Mouse (Mus musculus) hindbrain, embryonic 11.5 days (tissue): Measurements from ENCODE around the gene Ptch2. TPM values are rescaled to one million over a fixed set of nuclear protein-coding genes. Genes with fewer than 3 reads are reported as not detected.
A peak's percentile ranks its signal among the peaks of the same experiment; 100 is the strongest.

Experiments
- ATAC-seq: fragments of 200-750 bp; cut with Nextera tagmentation; 2 replicates; pipeline ENCODE4 v1.8.0; 2017; ENCODE audit warnings: mild to moderate bottlenecking, moderate TSS enrichment, moderate library complexity; ENCODE audit not compliant: low FRiP score
- DNase-seq: peaks from one replicate; pipeline ENCODE4 v3.0.0-alpha.2; 2015; ENCODE audit warnings: low spot score
- H3K27ac ChIP-seq: fragments of 300-500 bp; sonication (generic); 2 replicates; pipeline ENCODE4 v1.5.1; 2014; ENCODE audit warnings: mild to moderate bottlenecking, low read depth, low read length
- H3K27me3 ChIP-seq: fragments of 300-500 bp; sonication (generic); 2 replicates; pipeline ENCODE4 v1.6.1; 2014; ENCODE audit warnings: mild to moderate bottlenecking, low read length, moderate library complexity, mixed read lengths; ENCODE audit not compliant: control insufficient read depth, insufficient read depth
- H3K36me3 ChIP-seq: fragments of 300-500 bp; sonication (generic); 2 replicates; pipeline ENCODE4 v1.6.1; 2014; ENCODE audit warnings: mild to moderate bottlenecking, low read length, moderate library complexity, mixed read lengths; ENCODE audit not compliant: control insufficient read depth, insufficient read depth
- H3K4me1 ChIP-seq: fragments of 300-500 bp; sonication (generic); replicated peaks from 2 replicates; pipeline ENCODE4 v1.6.1; 2014; ENCODE audit warnings: low read length, mixed read lengths; ENCODE audit not compliant: control insufficient read depth, insufficient read depth
- H3K4me2 ChIP-seq: fragments of 300-500 bp; sonication (generic); replicated peaks from 2 replicates; pipeline ENCODE4 v1.6.1; 2014; ENCODE audit warnings: mild to moderate bottlenecking, low read depth, low read length
- H3K4me3 ChIP-seq: fragments of 300-500 bp; sonication (generic); 2 replicates; pipeline ENCODE4 v1.5.1; 2014; ENCODE audit warnings: low read depth, low read length
- H3K9ac ChIP-seq: fragments of 300-500 bp; sonication (generic); 2 replicates; pipeline ENCODE4 v1.6.1; 2014; ENCODE audit warnings: low read depth, low read length
- H3K9me3 ChIP-seq: fragments of 300-500 bp; sonication (generic); 2 replicates; pipeline ENCODE4 v1.6.1; 2016; ENCODE audit warnings: low read length; ENCODE audit not compliant: control insufficient read depth
- WGBS: fragments of 180-500 bp; shearing (Covaris S2); extraction: QIAGEN DNeasy Blood & Tissue Kit; methylation state at CpG from one replicate; pipeline ENCODE4 v1.1.7; 2014; 5-methylcytosine and 5-hydroxymethylcytosine counted together
- polyA plus RNA-seq: library from polyadenylated mRNA; unstranded; fragments of >200 nt; fragmentation: Nextera tagmentation; extraction: Ambion mirVana; gene quantifications from 2 replicates; pipeline ENCODE4 v1.2.1, GENCODE M21; 2014

Ptch2 gene
- polyA plus RNA-seq, 1 experiment from 2014 or later: 1.9 TPM

DNA sequence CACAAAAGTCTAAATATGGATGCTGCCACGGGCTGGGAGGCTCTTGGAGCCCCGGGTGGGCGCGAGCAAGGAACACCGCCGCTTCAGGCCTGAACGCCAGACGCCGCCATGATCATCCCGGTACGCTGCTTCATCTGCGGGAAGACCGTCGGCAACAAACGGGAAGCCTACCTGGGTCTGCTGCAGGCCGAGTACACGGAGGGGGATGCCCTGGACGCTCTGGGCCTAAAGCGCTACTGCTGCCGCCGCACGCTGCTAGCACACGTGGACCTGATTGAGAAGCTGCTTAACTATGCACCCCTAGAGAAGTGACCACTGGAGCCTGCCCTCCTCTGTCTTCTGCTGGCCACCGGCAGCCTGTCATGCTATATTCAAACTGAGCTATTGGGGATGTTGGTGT is 52.9 kb downstream of the Ptch2 start:
- 71% methylated on average over 24 of the region's 24 CpGs for WGBS
- no peak overlapping the region for H3K4me2 ChIP-seq
- H3K27me3 ChIP-seq: no peaks in the 10 kb centered on the region
- H3K4me3 ChIP-seq: no peak overlapping the region
- no peak overlapping the region for H3K27ac ChIP-seq
- no peak overlapping the region for H3K9ac ChIP-seq
- H3K9me3 ChIP-seq: no peaks in the 10 kb centered on the region
- ATAC-seq (peak; percentile 30; the same call in 1 of the 2 replicates), DNase-seq (no peak)
- no peaks in the 10 kb centered on the region; the same call in none of the 2 replicates for H3K4me1 ChIP-seq
- H3K36me3 ChIP-seq: peaks cover 27% of the 10 kb centered on the region

DNA sequence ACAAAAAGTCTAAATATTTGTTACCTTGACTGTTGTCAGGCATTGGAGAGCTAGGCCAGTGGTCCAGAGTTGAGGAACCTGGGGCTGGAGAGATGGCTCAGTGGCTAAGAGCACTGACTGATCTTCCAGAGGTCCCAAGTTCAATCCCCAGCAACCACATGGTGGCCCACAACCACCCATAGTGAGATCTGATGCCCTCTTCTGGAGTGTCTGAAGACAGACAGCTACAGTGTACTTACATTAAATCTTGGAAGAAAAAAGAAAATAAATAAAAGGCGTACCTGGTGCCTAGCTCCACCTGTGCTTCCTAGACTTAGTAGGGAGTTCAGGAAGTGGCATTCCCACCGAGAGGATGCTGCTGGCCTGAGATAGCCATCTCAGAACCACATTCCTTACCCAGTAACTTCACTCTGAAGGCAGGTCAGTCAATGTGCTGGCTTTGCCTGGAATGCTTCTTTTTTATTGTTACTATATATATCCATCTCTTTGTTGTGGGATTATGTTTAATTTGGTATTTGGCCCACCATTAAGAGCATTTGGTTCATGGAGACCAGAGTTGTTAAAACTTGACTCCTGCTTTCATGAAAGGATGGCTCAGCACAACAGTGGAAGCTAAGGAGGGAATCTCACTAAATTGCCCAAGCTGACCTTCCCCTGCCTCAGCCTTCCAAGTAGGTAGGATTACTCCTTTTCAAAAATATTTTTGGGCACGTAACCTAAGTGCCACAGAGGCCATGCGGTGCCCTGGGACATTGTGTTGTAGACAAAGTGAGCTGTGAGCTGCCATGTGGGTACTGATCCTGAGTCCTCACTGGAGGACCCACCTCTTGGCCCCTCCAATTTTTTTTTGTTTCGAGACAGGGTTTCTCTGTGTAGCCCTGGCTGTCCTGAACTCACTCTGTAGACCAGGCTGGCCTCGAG is 53.7 kb downstream of the Ptch2 start:
- ATAC-seq (no peak), DNase-seq (no peak)
- Histone ChIP-seq H3K4me3 (no peak overlapping the region), H3K36me3 (peaks cover 32% of the 10 kb centered on the region), H3K4me1 (no peaks in the 10 kb centered on the region; the same call in none of the 2 replicates), H3K9me3 (no peaks in the 10 kb centered on the region), H3K4me2 (no peak overlapping the region), H3K9ac (no peak overlapping the region), H3K27me3 (no peaks in the 10 kb centered on the region), H3K27ac (no peak overlapping the region)
- 77% methylated on average over 6 of the region's 6 CpGs for whole genome bisulfite sequencing

DNA sequence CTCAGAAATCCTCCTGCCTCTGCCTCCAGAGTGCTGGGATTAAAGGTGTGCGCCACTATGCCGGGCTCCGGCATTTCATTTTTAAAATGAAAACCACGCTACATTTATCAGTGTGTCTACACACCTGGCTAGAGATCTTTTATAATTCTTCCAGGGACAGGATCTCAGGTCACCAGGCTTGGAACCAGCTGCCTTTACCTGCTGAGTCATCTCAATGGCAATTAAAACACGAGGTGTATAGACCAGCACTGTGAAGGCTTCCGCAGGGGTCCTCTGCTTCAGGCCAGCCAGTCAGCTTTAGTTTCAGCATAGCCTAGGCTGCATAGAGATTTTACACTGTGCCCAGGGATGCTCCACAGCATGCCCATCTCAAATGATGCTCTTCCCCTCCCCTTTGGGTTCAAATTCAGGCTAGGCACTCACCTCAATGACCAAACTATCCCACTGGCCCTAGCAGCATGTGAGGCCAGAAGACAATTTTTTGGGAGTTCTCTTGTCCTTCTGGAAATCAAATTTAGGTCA is 54.4 kb downstream of the Ptch2 start:
- H3K4me3 ChIP-seq: no peak overlapping the region
- H3K4me2 ChIP-seq: no peak overlapping the region
- no peak overlapping the region for H3K9ac ChIP-seq
- H3K27ac ChIP-seq: no peak overlapping the region
- 89% methylated on average over 6 of the region's 6 CpGs for WGBS
- DNase-seq (no peak), ATAC-seq (no peak)
- H3K9me3 ChIP-seq: no peaks in the 10 kb centered on the region
- peaks cover 32% of the 10 kb centered on the region for H3K36me3 ChIP-seq
- H3K27me3 ChIP-seq: no peaks in the 10 kb centered on the region
- H3K4me1 ChIP-seq: no peaks in the 10 kb centered on the region; the same call in none of the 2 replicates

DNA sequence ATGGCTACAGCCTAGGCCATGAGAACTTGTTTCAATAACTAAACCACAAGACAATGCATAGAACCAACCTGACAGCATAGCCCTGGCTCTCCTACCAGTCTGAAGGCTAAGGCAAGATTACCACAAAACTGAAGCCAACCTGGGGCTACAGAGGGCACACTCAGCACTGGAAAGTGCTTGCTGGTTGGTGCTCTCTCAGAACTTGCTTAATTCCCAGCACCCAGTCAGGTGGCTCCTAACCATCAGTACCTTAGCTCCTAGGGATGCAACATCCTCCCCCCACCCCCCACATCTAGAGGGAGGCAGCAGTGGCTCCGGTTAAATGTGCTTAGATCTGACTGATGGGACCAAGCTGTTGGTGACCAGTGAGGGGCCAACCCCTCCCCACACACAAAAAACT is 55.5 kb downstream of the Ptch2 start:
- Histone ChIP-seq H3K4me2 (no peak overlapping the region), H3K9ac (no peak overlapping the region), H3K36me3 (peaks cover 32% of the 10 kb centered on the region), H3K27ac (no peak overlapping the region), H3K9me3 (no peaks in the 10 kb centered on the region), H3K4me3 (no peak overlapping the region), H3K4me1 (no peaks in the 10 kb centered on the region; the same call in none of the 2 replicates), H3K27me3 (no peaks in the 10 kb centered on the region)
- ATAC-seq (no peak), DNase-seq (no peak)
- WGBS: 89% methylated on average over 1 of the region's 1 CpGs

DNA sequence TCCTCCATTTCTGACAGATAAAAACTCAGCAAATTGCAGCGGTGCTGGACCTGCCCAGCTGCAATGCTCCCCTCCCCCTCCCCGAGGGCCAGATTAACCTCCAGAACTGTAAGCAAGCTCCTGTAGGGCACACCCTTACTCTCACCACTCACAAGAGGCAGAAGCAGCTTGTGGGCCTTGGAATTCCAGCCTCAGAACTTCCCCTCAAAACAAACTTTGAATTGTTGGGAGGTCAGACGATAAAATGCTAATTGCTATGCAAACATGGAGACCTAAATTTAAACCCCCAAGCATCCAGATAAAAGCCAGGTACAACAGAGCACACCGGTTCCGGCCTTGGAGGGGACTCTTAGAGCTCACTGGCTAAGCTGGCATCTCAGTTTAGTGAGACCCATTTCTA is 56.8 kb downstream of the Ptch2 start:
- H3K9ac ChIP-seq: no peak overlapping the region
- H3K4me2 ChIP-seq: no peak overlapping the region
- no peaks in the 10 kb centered on the region for H3K9me3 ChIP-seq
- no peaks in the 10 kb centered on the region for H3K27me3 ChIP-seq
- WGBS: 92% methylated on average over 5 of the region's 5 CpGs
- peaks cover 32% of the 10 kb centered on the region for H3K36me3 ChIP-seq
- no peak overlapping the region for H3K27ac ChIP-seq
- no peaks in the 10 kb centered on the region; the same call in none of the 2 replicates for H3K4me1 ChIP-seq
- no peak overlapping the region for H3K4me3 ChIP-seq
- no peak for DNase-seq
- no peak for ATAC-seq

DNA sequence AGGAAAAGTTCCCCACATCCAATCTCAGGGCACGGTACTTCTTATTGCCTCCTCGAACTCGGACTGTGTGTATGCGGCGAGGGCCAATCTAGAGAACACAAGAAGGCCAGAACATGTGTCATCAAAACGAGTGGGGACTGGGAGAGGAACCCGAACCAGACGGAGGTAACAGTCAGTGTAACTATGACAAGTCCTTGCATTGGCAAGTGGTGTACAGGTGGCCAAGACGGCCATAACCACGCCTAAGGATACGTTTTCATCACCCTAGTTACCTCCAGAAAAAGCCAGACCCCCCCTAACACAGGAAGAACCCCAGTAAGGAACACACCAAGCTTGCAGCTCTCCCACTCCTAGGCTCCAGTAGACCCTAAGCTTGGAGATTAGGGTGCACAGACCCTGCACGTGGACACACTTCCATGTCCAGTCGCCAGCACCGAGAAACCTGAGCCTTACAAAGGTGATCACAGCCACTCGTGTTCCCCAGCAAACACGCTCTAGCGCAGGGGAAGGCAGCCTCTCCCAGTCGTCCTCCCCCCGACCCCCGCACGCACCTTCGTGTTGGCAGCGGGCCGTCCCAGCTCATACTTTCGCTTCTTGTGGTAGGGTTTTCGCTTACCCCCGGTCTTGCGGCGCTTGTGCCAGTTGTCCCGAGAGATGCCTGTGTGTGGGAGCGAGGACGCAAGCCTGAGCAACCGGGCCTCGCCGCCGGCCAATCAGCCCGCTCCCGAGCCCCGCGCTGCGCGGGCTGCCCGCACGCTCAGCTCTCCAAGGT is 59.3 kb downstream of the Ptch2 start:
- WGBS: 3% methylated on average over 44 of the region's 44 CpGs
- Histone ChIP-seq H3K4me1 (no peaks in the 10 kb centered on the region; the same call in none of the 2 replicates), H3K4me3 (peak overlapping the region; percentile 99), H3K27ac (peak overlapping the region; percentile 90), H3K9me3 (no peaks in the 10 kb centered on the region), H3K36me3 (peaks cover 32% of the 10 kb centered on the region), H3K9ac (peak overlapping the region; percentile 97), H3K4me2 (peak overlapping the region; percentile 92), H3K27me3 (no peaks in the 10 kb centered on the region)
- peak; percentile 3; the same call in 1 of the 2 replicates for ATAC-seq
- DNase-seq: peak; percentile 40

DNA sequence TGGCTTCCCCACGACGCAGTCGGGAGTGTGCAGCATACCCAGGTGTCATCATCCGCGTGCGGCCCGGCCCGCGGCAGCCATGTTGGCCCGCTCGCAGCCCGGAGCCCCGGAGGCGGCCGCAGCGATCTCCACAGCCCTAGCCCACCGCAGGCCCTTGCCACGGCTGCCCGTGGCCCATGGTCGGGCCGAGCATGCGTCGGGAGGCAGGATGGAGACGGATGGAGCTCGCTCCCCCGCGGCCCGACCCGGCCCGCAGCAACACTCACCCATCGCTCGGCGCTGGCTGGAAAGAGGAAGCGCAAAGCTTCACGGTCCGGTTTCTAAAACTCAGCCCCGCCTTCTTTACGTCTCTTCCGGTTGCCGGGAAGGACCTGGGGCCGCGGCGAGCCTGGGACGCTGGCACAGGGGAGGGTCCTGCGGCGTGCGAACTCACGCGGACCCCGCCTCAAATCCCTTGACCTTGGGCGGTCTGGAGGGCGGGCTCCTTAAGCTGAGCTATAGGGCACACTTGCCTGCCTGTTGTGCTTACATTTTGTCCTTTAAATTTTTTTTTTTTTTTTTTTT is 60.0 kb downstream of the Ptch2 start, which contains the start of gene Rps8:
Gene Rps8, minus strand, starts transcription at position 452 of the 564 bp plus-strand sequence.
- WGBS: 0% methylated on average over 50 of the region's 52 CpGs
- H3K4me3 ChIP-seq: peak within 1 kb of the TSS; percentile 99
- DNase-seq (peak; percentile 92), ATAC-seq (peak; percentile 94)
- peak within 1 kb of the TSS; percentile 92 for H3K4me2 ChIP-seq
- peaks cover 26% of the 10 kb centered on the region for H3K36me3 ChIP-seq
- H3K27me3 ChIP-seq: no peaks in the 10 kb centered on the region
- H3K4me1 ChIP-seq: no peaks in the 10 kb centered on the region; the same call in none of the 2 replicates
- H3K9me3 ChIP-seq: no peaks in the 10 kb centered on the region
- peak within 1 kb of the TSS; percentile 97 for H3K9ac ChIP-seq
- H3K27ac ChIP-seq: peak within 1 kb of the TSS; percentile 90

DNA sequence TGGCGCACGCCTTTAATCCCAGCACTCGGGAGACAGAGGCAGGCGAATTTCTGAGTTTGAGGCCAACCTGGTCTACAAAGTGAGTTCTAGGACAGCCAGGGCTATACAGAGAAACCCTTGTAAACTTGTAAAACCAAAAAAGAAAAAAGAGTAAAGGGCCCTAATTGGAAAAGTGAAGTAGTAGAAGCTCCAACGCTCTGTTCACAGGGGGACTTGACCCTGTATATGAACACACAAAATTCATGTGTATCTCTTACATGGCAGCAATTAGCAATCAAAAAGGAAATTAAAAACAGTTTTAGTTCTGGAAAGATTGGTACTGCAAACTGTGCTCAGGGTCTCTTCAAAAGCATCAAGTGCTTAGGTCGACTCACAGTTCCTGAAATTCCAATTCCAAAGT is 60.5 kb downstream of the Ptch2 start:
- H3K4me2 ChIP-seq: peak overlapping the region; percentile 92; the same call in 1 of the 2 replicates
- no peak for ATAC-seq
- DNase-seq: no peak
- H3K9ac ChIP-seq: peak overlapping the region; percentile 97; the same call in 1 of the 2 replicates
- no peaks in the 10 kb centered on the region for H3K27me3 ChIP-seq
- no peak overlapping the region for H3K27ac ChIP-seq
- no peaks in the 10 kb centered on the region; the same call in none of the 2 replicates for H3K4me1 ChIP-seq
- H3K4me3 ChIP-seq: peak overlapping the region; percentile 99
- H3K36me3 ChIP-seq: peaks cover 24% of the 10 kb centered on the region
- WGBS: 36% methylated on average over 6 of the region's 6 CpGs
- no peaks in the 10 kb centered on the region for H3K9me3 ChIP-seq
